Mouse (Mus musculus) testis, adult 2 months (tissue): Measurements from ENCODE around the gene Adamtsl4. TPM values are rescaled to one million over a fixed set of nuclear protein-coding genes. Genes with fewer than 3 reads are reported as not detected.

Experiments
- H3K27ac ChIP-seq: fragments of 200-500 bp; 2 replicates; pipeline ENCODE4 v1.5.1; 2012; ENCODE audit warnings: low read depth, low read length; ENCODE audit not compliant: control insufficient read depth, insufficient read depth
- H3K27me3 ChIP-seq: fragments of 200-500 bp; 2 replicates; pipeline ENCODE4 v1.6.1; 2012; ENCODE audit warnings: mild to moderate bottlenecking, low read length, moderate library complexity; ENCODE audit not compliant: control insufficient read depth, insufficient read depth
- H3K36me3 ChIP-seq: fragments of 200-500 bp; 2 replicates; pipeline ENCODE4 v1.6.1; 2012; ENCODE audit warnings: mild to moderate bottlenecking, low read length; ENCODE audit not compliant: control insufficient read depth, insufficient read depth
- H3K4me1 ChIP-seq: fragments of 200-500 bp; 2 replicates; pipeline ENCODE4 v1.6.1; 2012; ENCODE audit warnings: low read length; ENCODE audit not compliant: control insufficient read depth, insufficient read depth
- H3K4me3 ChIP-seq: fragments of 200-500 bp; 2 replicates; pipeline ENCODE4 v1.5.1; 2012; ENCODE audit warnings: low read depth, mild to moderate bottlenecking, low read length, moderate library complexity, mixed read lengths; ENCODE audit not compliant: control insufficient read depth
- CTCF ChIP-seq: fragments of 200-500 bp; IDR thresholded peaks from 2 replicates; pipeline ENCODE4 v1.5.1; 2012; ENCODE audit warnings: low read depth, mild to moderate bottlenecking, inconsistent platforms, low read length, moderate library complexity; ENCODE audit not compliant: control insufficient read depth, insufficient read depth, insufficient replicate concordance
- POLR2A ChIP-seq: fragments of 200-500 bp; IDR thresholded peaks from 2 replicates; pipeline ENCODE4 v1.6.1; 2012; ENCODE audit warnings: low read depth, mild to moderate bottlenecking, inconsistent platforms, low read length, moderate library complexity; ENCODE audit not compliant: control insufficient read depth
- polyA plus RNA-seq: library from polyadenylated mRNA; depleted of rRNA; stranded (reverse); fragments of >200 nt; gene quantifications from 2 replicates; pipeline ENCODE4 v1.2.3, GENCODE M21; 2012

Adamtsl4 gene
- polyA plus RNA-seq, 1 experiment = 0.74 TPM

GRCm38 (mm10) chr3:95709044-95709443, 21.3 kb upstream of the Adamtsl4 start:
- H3K36me3 ChIP-seq = no peaks in the 10 kb centered on the region
- no peak overlapping the region for H3K4me3 ChIP-seq
- no peak overlapping the region for H3K27ac ChIP-seq
- 0 out of 2 replicates have a peak, but pooled peaks cover 2% of the 10 kb centered on the region for H3K4me1 ChIP-seq
- TF ChIP-seq POLR2A (no peak), CTCF (no peak)
- H3K27me3 ChIP-seq = no peaks in the 10 kb centered on the region

- H3K36me3 ChIP-seq = no peaks in the 10 kb centered on the region
- H3K4me1 ChIP-seq = 0 out of 2 replicates have a peak, but pooled peaks cover 2% of the 10 kb centered on the region
- H3K27ac ChIP-seq = no peak overlapping the region
- no peaks in the 10 kb centered on the region for H3K27me3 ChIP-seq
- TF ChIP-seq POLR2A (no peak), CTCF (no peak)
- no peak overlapping the region for H3K4me3 ChIP-seq
Measured at GRCm38 (mm10) chr3:95707497-95707896, 19.8 kb upstream of the Adamtsl4 start.

GRCm38 (mm10) chr3:95706273-95706672, 18.6 kb upstream of the Adamtsl4 start:
- Histone ChIP-seq H3K4me1 (peaks cover 9% of the 10 kb centered on the region), H3K36me3 (no peaks in the 10 kb centered on the region), H3K27ac (no peak overlapping the region), H3K4me3 (no peak overlapping the region), H3K27me3 (no peaks in the 10 kb centered on the region)
- no peak for TF ChIP-seq CTCF
- TF ChIP-seq POLR2A = no peak

GRCm38 (mm10) chr3:95704612-95705011, 16.9 kb upstream of the Adamtsl4 start:
- Histone ChIP-seq H3K27me3 (no peaks in the 10 kb centered on the region), H3K4me1 (peaks cover 12% of the 10 kb centered on the region)
- TF ChIP-seq CTCF (no peak), POLR2A (no peak)

GRCm38 (mm10) chr3:95703276-95703675, 15.6 kb upstream of the Adamtsl4 start:
- no peak for TF ChIP-seq CTCF
- no peak for TF ChIP-seq POLR2A
- no peaks in the 10 kb centered on the region for H3K36me3 ChIP-seq
- peaks cover 12% of the 10 kb centered on the region for H3K4me1 ChIP-seq
- H3K4me3 ChIP-seq = no peak overlapping the region
- H3K27ac ChIP-seq = no peak overlapping the region
- H3K27me3 ChIP-seq = no peaks in the 10 kb centered on the region

More at GRCm38 (mm10) chr3:95704612-95705011, 16.9 kb upstream of the Adamtsl4 start:
- H3K27ac ChIP-seq = no peak overlapping the region
- no peak overlapping the region for H3K4me3 ChIP-seq
- H3K36me3 ChIP-seq = no peaks in the 10 kb centered on the region

- Histone ChIP-seq H3K36me3 (no peaks in the 10 kb centered on the region), H3K27me3 (no peaks in the 10 kb centered on the region), H3K4me3 (peak overlapping the region; percentile 75), H3K27ac (peak overlapping the region; percentile 32; the same call in 1 of the 2 replicates), H3K4me1 (peaks cover 12% of the 10 kb centered on the region)
- TF ChIP-seq POLR2A (no peak), CTCF (no peak)
Measured at GRCm38 (mm10) chr3:95701877-95702540, 14.3 kb upstream of the Adamtsl4 start.

- no peaks in the 10 kb centered on the region for H3K36me3 ChIP-seq
- no peak overlapping the region for H3K27ac ChIP-seq
- H3K4me1 ChIP-seq = peaks cover 12% of the 10 kb centered on the region
- H3K4me3 ChIP-seq = no peak overlapping the region
- TF ChIP-seq POLR2A = no peak
- no peak for TF ChIP-seq CTCF
- H3K27me3 ChIP-seq = no peaks in the 10 kb centered on the region
Measured at GRCm38 (mm10) chr3:95701085-95701484, 13.4 kb upstream of the Adamtsl4 start.
